In genomic region chr6:134041916-134042315, GRCm38 (mm10) we compare ENCODE assay signal across 13 mouse cellular contexts. TPM values are rescaled to one million over a fixed set of nuclear protein-coding genes. Genes with fewer than 3 reads are reported as not detected.
DNase-seq lines count a peak whose midpoint lies in the region; ATAC-seq and TF ChIP-seq lines count a peak whose summit lies in the region.
"Had no signal": no experiment of that assay in that cellular context is flagged by ENCODE, and none has a peak within 500 bp of the region (broad histone marks: within the 10 kb centered on the region; RNA-seq: fewer than 3 reads in every experiment).

No protein-coding gene starts in this region.

- TF ChIP-seq POLR2A in bone marrow, adult 2 months (IDR thresholded peaks at IDR 0.05; ENCODE audit: borderline replicate concordance, control insufficient read depth, low read depth, low read length), result no peak

- H3K4me1 ChIP-seq in kidney, embryonic 15.5 days, result peaks cover 91% of the 10 kb centered on the region
- peaks cover 12% of the 10 kb centered on the region for H3K4me1 ChIP-seq in bone marrow, adult 2 months (ENCODE audit: control insufficient read depth, insufficient read depth, low read length)

- ATAC-seq in kidney, embryonic 15.5 days (replicated peaks; ENCODE audit: low FRiP score), result 0 out of 2 replicates have a peak, but pooled peaks have one; percentile 16
- ATAC-seq in megakaryocyte, adult 5-6 weeks (ENCODE audit: poor library complexity, severe bottlenecking), result peak; percentile 19; the same call in 1 of the 2 replicates
- ATAC-seq in monocyte, adult 5-6 weeks (replicated peaks; ENCODE audit: insufficient number of reproducible peaks, low FRiP score, low TSS enrichment, poor library complexity, severe bottlenecking), result no peak

- no peak overlapping the region for H3K4me2 ChIP-seq in kidney, embryonic 15.5 days
- H3K4me2 ChIP-seq: liver, embryonic 13.5 days had no signal

- TF ChIP-seq CTCF in bone marrow, adult 2 months (IDR thresholded peaks at IDR 0.05; ENCODE audit: control insufficient read depth, insufficient read depth, low read length), result 0 out of 2 replicates have a peak, but pooled peaks have one; percentile 9

- H3K36me3 ChIP-seq in kidney, embryonic 15.5 days, result no peaks in the 10 kb centered on the region
- H3K36me3 ChIP-seq: liver, embryonic 13.5 days had no signal

- H3K27me3 ChIP-seq in kidney, embryonic 15.5 days, result no peaks in the 10 kb centered on the region
- H3K27me3 ChIP-seq: liver, embryonic 13.5 days had no signal

- no peaks in the 10 kb centered on the region for H3K9me3 ChIP-seq in kidney, embryonic 15.5 days (replicated peaks)
- H3K9me3 ChIP-seq: liver, embryonic 13.5 days; midbrain, embryonic 10.5 days had no signal

- no peak overlapping the region for H3K27ac ChIP-seq in kidney, embryonic 15.5 days
- peak overlapping the region; percentile 35 for H3K27ac ChIP-seq in bone marrow, adult 2 months (ENCODE audit: control insufficient read depth, insufficient read depth, low read depth, low read length, poor library complexity)
- H3K27ac ChIP-seq: liver, embryonic 13.5 days; midbrain, embryonic 10.5 days had no signal

- intact Hi-C loops in heart, postnatal 14 days (cut with DNase I), result no loop called here

- WGBS in kidney, embryonic 15.5 days, result 18% methylated on average over 12 of the region's 12 CpGs
- 8% methylated on average over 12 of the region's 12 CpGs for WGBS in bone marrow, adult 2 months

- H3K9ac ChIP-seq in kidney, embryonic 15.5 days, result no peak overlapping the region
- H3K9ac ChIP-seq: liver, embryonic 13.5 days had no signal

- H3K4me3 ChIP-seq in kidney, embryonic 15.5 days (replicated peaks), result no peak overlapping the region
- no peak overlapping the region for H3K4me3 ChIP-seq in bone marrow, adult 2 months (replicated peaks; ENCODE audit: control insufficient read depth, low read depth, low read length)
- H3K4me3 ChIP-seq: liver, embryonic 13.5 days; midbrain, embryonic 10.5 days had no signal

- peak; percentile 88 for DNase-seq in heart, adult 11 months
- DNase-seq in heart, postnatal 14 days, result no peak
- no peak for DNase-seq in kidney, adult 11 months
- no peak for DNase-seq in ovary, adult 18-20 months (ENCODE audit: low spot score)
- DNase-seq: cerebellum, postnatal 36 days; gastrocnemius, postnatal 25 days; liver, embryonic 13.5 days; spleen, adult 18-20 months had no signal

RNA-seq across cellular contexts. Expression of gene Etv6, which starts 6.4 kb away (rescaled TPM):
- 10 to 100 TPM; 12.7 to 12.8 TPM for total RNA-seq in heart, postnatal 14 days (2021)
- 11.4 and 13.0 TPM in 2 replicates for polyA plus RNA-seq in kidney, embryonic 15.5 days (2015; fragmentation: Nextera tagmentation; extraction: Ambion mirVana)
- polyA plus RNA-seq in bone marrow, adult 2 months (2011; ENCODE audit: insufficient read depth, insufficient read length, low replicate concordance, missing spikeins), result 6.6 and 10.9 TPM in 2 replicates
- 51.9 and 66.7 TPM in 2 replicates for total RNA-seq in megakaryocyte, adult 5-6 weeks (2015)
- 32.9 and 42.3 TPM in 2 replicates for total RNA-seq in megakaryocyte, adult 5-6 weeks (2017)
- total RNA-seq in monocyte, adult 5-6 weeks (2017), result 45.6 to 52.8 TPM (median 49.3 TPM) in 3 replicates
